Mouse (Mus musculus) heart, postnatal 0 days (tissue): ENCODE results near the gene Prdm8. TPM values are rescaled to one million over a fixed set of nuclear protein-coding genes. Genes with fewer than 3 reads are reported as not detected.
A peak's percentile ranks its signal among the peaks of the same experiment; 100 is the strongest.

ENCODE experiments used
- ATAC-seq: fragments of 200-750 bp; cut with Nextera tagmentation; 2 replicates; pipeline ENCODE4 v1.8.0; 2017; ENCODE audit warnings: low read depth, moderate number of reproducible peaks, moderate library complexity; ENCODE audit not compliant: insufficient read depth
- DNase-seq: peaks from one replicate; pipeline ENCODE4 v3.0.0-alpha.2; 2016; ENCODE audit warnings: low spot score
- H3K27ac ChIP-seq: fragments of 300-500 bp; sonication (generic); 2 replicates; pipeline ENCODE4 v1.5.1; 2014; ENCODE audit warnings: low read depth, mild to moderate bottlenecking
- H3K27me3 ChIP-seq: fragments of 300-500 bp; sonication (generic); 2 replicates; pipeline ENCODE4 v1.6.1; 2014; ENCODE audit warnings: low read length, mixed read lengths; ENCODE audit not compliant: control insufficient read depth, insufficient read depth
- H3K36me3 ChIP-seq: fragments of 300-500 bp; sonication (generic); replicated peaks from 2 replicates; pipeline ENCODE4 v1.6.1; 2014; ENCODE audit warnings: low read length, mixed read lengths; ENCODE audit not compliant: control insufficient read depth, insufficient read depth
- H3K4me1 ChIP-seq: fragments of 300-500 bp; sonication (generic); 2 replicates; pipeline ENCODE4 v1.6.1; 2014; ENCODE audit warnings: antibody characterized with exemption; ENCODE audit not compliant: control insufficient read depth, insufficient read depth
- H3K4me2 ChIP-seq: fragments of 300-500 bp; sonication (generic); 2 replicates; pipeline ENCODE4 v1.6.1; 2014; ENCODE audit warnings: low read depth, mild to moderate bottlenecking, low read length, moderate library complexity
- H3K4me3 ChIP-seq: fragments of 300-500 bp; sonication (generic); 2 replicates; pipeline ENCODE4 v1.5.1; 2014; ENCODE audit warnings: low read depth, low read length
- H3K9ac ChIP-seq: fragments of 300-500 bp; sonication (generic); replicated peaks from 2 replicates; pipeline ENCODE4 v1.6.1; 2014; ENCODE audit warnings: low read depth, low read length, mixed read lengths
- H3K9me3 ChIP-seq: fragments of 300-500 bp; sonication (generic); replicated peaks from 2 replicates; pipeline ENCODE4 v1.6.1; 2016; ENCODE audit warnings: low read length; ENCODE audit not compliant: control insufficient read depth
- CTCF ChIP-seq: IDR thresholded peaks from 2 replicates; pipeline ENCODE4 v1.5.1; 2016; ENCODE audit warnings: antibody characterized with exemption, control low read depth, low read depth
- EP300 ChIP-seq: IDR thresholded peaks from 2 replicates; pipeline ENCODE4 v1.6.1; 2016; ENCODE audit warnings: antibody characterized with exemption, low read depth
- WGBS: fragments of 180-500 bp; shearing (Covaris S2); extraction: QIAGEN DNeasy Blood & Tissue Kit; methylation state at CpG from one replicate; pipeline ENCODE4 v1.1.7; 2014; 5-methylcytosine and 5-hydroxymethylcytosine counted together
- polyA plus RNA-seq: library from polyadenylated mRNA; unstranded; fragments of >200 nt; fragmentation: Nextera tagmentation; extraction: Ambion mirVana; gene quantifications from 2 replicates; pipeline ENCODE4 v1.2.1, GENCODE M21; 2015
- total RNA-seq: library from RNA; depleted of rRNA; stranded (reverse); fragments of >200 nt; gene quantifications from 2 replicates; pipeline ENCODE4 v1.2.3, GENCODE M21; 2014; ENCODE audit warnings: low replicate concordance

The Prdm8 gene
- total and polyA plus RNA-seq, 2 experiments from 2014 or later, result not detected

- Histone ChIP-seq H3K27ac (no peak overlapping the region), H3K4me1 (peaks cover 5% of the 10 kb centered on the region; the same call in 1 of the 2 replicates), H3K36me3 (no peaks in the 10 kb centered on the region), H3K9ac (no peak overlapping the region), H3K4me3 (peak overlapping the region; percentile 57), H3K9me3 (no peaks in the 10 kb centered on the region), H3K27me3 (peaks cover 100% of the 10 kb centered on the region), H3K4me2 (peak overlapping the region; percentile 88)
- peak; percentile 29; the same call in 1 of the 2 replicates for ATAC-seq
- WGBS, result 2% methylated on average over 61 of the region's 106 CpGs
- TF ChIP-seq CTCF, result no peak
- no peak for TF ChIP-seq EP300
- no peak for DNase-seq
Measured at GRCm38 (mm10) chr5:98185806-98186751, 19.1 kb downstream of the Prdm8 start.

- Histone ChIP-seq H3K9ac (no peak overlapping the region), H3K4me3 (peak overlapping the region; percentile 34), H3K27ac (no peak overlapping the region), H3K36me3 (no peaks in the 10 kb centered on the region), H3K4me2 (peak overlapping the region; percentile 35), H3K4me1 (peaks cover 5% of the 10 kb centered on the region; the same call in 1 of the 2 replicates), H3K9me3 (no peaks in the 10 kb centered on the region), H3K27me3 (peaks cover 82% of the 10 kb centered on the region)
- WGBS, result 2% methylated on average over 31 of the region's 31 CpGs
- no peak for ATAC-seq
- no peak for TF ChIP-seq EP300
- no peak for TF ChIP-seq CTCF
- no peak for DNase-seq
Measured at GRCm38 (mm10) chr5:98189181-98190180, 22.5 kb downstream of the Prdm8 start.

- peaks cover 5% of the 10 kb centered on the region; the same call in 1 of the 2 replicates for H3K4me1 ChIP-seq
- TF ChIP-seq EP300, result no peak
- TF ChIP-seq CTCF, result no peak
- H3K9me3 ChIP-seq, result no peaks in the 10 kb centered on the region
- H3K4me3 ChIP-seq, result no peak overlapping the region
- no peak overlapping the region for H3K27ac ChIP-seq
- no peaks in the 10 kb centered on the region for H3K36me3 ChIP-seq
- DNase-seq (no peak), ATAC-seq (no peak)
- H3K27me3 ChIP-seq, result peaks cover 52% of the 10 kb centered on the region
- WGBS, result 33% methylated on average over 4 of the region's 4 CpGs
- H3K4me2 ChIP-seq, result no peak overlapping the region
- H3K9ac ChIP-seq, result no peak overlapping the region
Measured at GRCm38 (mm10) chr5:98192295-98192983, 25.4 kb downstream of the Prdm8 start.

GRCm38 (mm10) chr5:98194959-98195358 is 28.0 kb downstream of the Prdm8 start:
- DNase-seq, result no peak
- WGBS, result 91% methylated on average over 1 of the region's 1 CpGs
- no peak for ATAC-seq
- no peak for TF ChIP-seq EP300
- TF ChIP-seq CTCF, result peak; percentile 27; the same call in 1 of the 2 replicates
- Histone ChIP-seq H3K9ac (no peak overlapping the region), H3K4me2 (no peak overlapping the region), H3K36me3 (no peaks in the 10 kb centered on the region), H3K27ac (no peak overlapping the region), H3K4me1 (no peaks in the 10 kb centered on the region), H3K27me3 (peaks cover 27% of the 10 kb centered on the region), H3K4me3 (no peak overlapping the region), H3K9me3 (no peaks in the 10 kb centered on the region)
